Mouse (Mus musculus): ENCODE data around the gene Amph. TPM values are rescaled to one million over a fixed set of nuclear protein-coding genes. Genes with fewer than 3 reads are reported as not detected.

Amph gene
- polyA plus RNA-seq, 1 experiment = not detected

DNA sequence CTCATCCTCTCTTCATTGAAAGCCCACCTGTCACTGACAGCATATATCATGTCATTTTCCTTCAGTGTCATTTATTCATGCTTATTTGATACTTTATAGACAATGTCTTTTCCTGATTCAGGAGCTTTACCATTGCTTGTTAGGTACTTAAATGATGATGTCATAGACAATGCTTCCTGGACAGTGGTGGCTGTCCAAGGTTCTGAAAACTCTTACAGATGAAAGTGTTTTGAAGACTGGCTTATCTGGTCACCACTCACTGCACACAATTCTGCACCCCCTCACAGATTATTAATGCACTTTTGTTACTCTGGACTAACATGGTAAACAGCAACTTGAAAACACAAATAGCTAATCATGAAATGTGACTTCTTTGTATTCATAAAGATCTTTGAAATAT, 124.3 kb downstream of the Amph start:
- H3K79me3 ChIP-seq (ENCODE audit: low read depth) = no peaks in the 10 kb centered on the region
- H3K79me2 ChIP-seq (ENCODE audit: control insufficient read depth, insufficient read depth) = no peaks in the 10 kb centered on the region
- no peaks in the 10 kb centered on the region for H3K36me3 ChIP-seq (ENCODE audit: control insufficient read depth, insufficient read depth)
- no peak overlapping the region for H3ac ChIP-seq (ENCODE audit: control insufficient read depth, insufficient read length, low read depth)
- H3K27me3 ChIP-seq (ENCODE audit: control insufficient read depth, insufficient read depth, insufficient read length) = no peaks in the 10 kb centered on the region
- no peak overlapping the region for H3K4me3 ChIP-seq (ENCODE audit: insufficient read depth, poor library complexity, severe bottlenecking)
- TF ChIP-seq MYOD1 (IDR thresholded peaks at IDR 0.05; ENCODE audit: control insufficient read depth, insufficient read length, low read depth) (no peak), MAX (IDR thresholded peaks at IDR 0.05) (no peak), CEBPB (IDR thresholded peaks at IDR 0.05; ENCODE audit: low read depth) (no peak), USF1 (IDR thresholded peaks at IDR 0.05; ENCODE audit: low read depth) (no peak), FOSL1 (IDR thresholded peaks at IDR 0.05; ENCODE audit: insufficient read depth, low read length, poor library complexity, severe bottlenecking) (no peak), MYOG (IDR thresholded peaks at IDR 0.05; ENCODE audit: control insufficient read depth, extremely low read depth, insufficient read length) (no peak), CTCF (IDR thresholded peaks at IDR 0.05; ENCODE audit: control insufficient read depth, insufficient read depth, insufficient read length) (no peak)

DNA sequence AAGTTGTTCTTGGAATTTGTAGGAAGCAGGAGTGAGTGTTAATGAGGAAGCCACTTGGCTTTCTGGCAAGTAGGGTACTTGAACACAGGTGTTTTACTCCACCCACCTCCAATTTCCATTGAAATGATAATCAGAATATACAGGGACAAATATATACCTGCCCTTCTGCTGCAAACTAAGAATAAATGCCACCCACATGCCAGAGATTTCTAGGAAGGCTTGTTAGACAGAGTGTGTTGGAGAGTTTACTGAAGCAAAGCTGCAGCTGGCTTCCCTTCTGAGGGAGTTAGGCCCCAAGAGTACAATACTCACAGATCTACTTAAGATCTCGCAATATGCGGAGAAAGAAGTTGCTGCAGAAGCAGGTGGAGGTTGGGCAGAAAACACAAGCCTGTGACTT, 129.4 kb downstream of the Amph start:
- Histone ChIP-seq H3ac (ENCODE audit: control insufficient read depth, insufficient read length, low read depth) (no peak overlapping the region), H3K27me3 (ENCODE audit: control insufficient read depth, insufficient read depth, insufficient read length) (no peaks in the 10 kb centered on the region), H3K36me3 (ENCODE audit: control insufficient read depth, insufficient read depth) (no peaks in the 10 kb centered on the region), H3K79me2 (ENCODE audit: control insufficient read depth, insufficient read depth) (no peaks in the 10 kb centered on the region), H3K79me3 (ENCODE audit: low read depth) (no peaks in the 10 kb centered on the region), H3K4me3 (ENCODE audit: insufficient read depth, poor library complexity, severe bottlenecking) (no peak overlapping the region)
- no peak for TF ChIP-seq FOSL1 (IDR thresholded peaks at IDR 0.05; ENCODE audit: insufficient read depth, low read length, poor library complexity, severe bottlenecking)
- TF ChIP-seq MYOG (IDR thresholded peaks at IDR 0.05; ENCODE audit: control insufficient read depth, extremely low read depth, insufficient read length) = no peak
- TF ChIP-seq CEBPB (IDR thresholded peaks at IDR 0.05; ENCODE audit: low read depth) = no peak
- no peak for TF ChIP-seq MAX (IDR thresholded peaks at IDR 0.05)
- no peak for TF ChIP-seq USF1 (IDR thresholded peaks at IDR 0.05; ENCODE audit: low read depth)
- TF ChIP-seq CTCF (IDR thresholded peaks at IDR 0.05; ENCODE audit: control insufficient read depth, insufficient read depth, insufficient read length) = no peak
- no peak for TF ChIP-seq MYOD1 (IDR thresholded peaks at IDR 0.05; ENCODE audit: control insufficient read depth, insufficient read length, low read depth)

DNA sequence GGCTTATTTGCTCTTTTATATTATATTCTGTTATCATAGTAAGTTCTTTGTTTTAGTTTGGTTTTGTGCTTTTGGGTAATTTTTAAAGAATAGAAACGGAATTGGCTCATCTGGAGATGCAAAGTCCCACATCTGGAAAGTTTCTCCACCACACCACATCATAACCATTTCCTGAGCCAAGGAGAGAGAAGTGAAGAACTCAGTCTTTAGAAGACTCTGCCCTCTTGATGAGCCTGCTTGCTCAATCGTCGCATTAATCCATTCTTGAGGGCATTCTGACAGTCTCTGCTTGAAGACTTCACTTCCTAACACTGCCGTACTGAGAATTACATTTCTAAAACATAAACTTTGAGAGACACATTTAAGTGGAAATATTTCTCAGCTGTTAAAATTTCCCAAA, 133.9 kb downstream of the Amph start:
- H3K27me3 ChIP-seq (ENCODE audit: control insufficient read depth, insufficient read depth, insufficient read length) = no peaks in the 10 kb centered on the region
- no peaks in the 10 kb centered on the region for H3K79me2 ChIP-seq (ENCODE audit: control insufficient read depth, insufficient read depth)
- H3K36me3 ChIP-seq (ENCODE audit: control insufficient read depth, insufficient read depth) = no peaks in the 10 kb centered on the region
- TF ChIP-seq USF1 (IDR thresholded peaks at IDR 0.05; ENCODE audit: low read depth) = no peak
- no peak overlapping the region for H3K4me3 ChIP-seq (ENCODE audit: insufficient read depth, poor library complexity, severe bottlenecking)
- H3ac ChIP-seq (ENCODE audit: control insufficient read depth, insufficient read length, low read depth) = no peak overlapping the region
- no peaks in the 10 kb centered on the region for H3K79me3 ChIP-seq (ENCODE audit: low read depth)

DNA sequence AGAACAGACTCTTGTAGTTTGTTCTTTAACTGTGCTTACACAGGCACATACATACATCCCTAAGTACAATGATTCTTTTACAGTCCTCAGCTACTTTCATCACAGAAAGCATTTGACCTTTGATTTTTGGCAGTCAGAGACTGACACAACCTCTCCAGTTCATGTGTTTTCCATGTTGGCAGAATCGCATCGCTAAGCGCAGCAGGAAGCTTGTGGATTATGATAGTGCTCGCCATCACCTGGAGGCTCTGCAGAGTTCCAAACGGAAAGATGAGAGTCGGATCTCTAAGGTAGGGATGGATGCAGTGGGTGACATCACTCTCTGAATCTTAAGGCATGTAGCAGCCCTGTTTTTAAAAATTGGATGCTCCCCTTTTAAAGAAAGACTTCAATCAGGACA, 146.6 kb downstream of the Amph start:
- TF ChIP-seq FOSL1 (IDR thresholded peaks at IDR 0.05; ENCODE audit: insufficient read depth, low read length, poor library complexity, severe bottlenecking) (no peak), MYOG (IDR thresholded peaks at IDR 0.05; ENCODE audit: control insufficient read depth, extremely low read depth, insufficient read length) (no peak), CEBPB (IDR thresholded peaks at IDR 0.05; ENCODE audit: low read depth) (no peak), MAX (IDR thresholded peaks at IDR 0.05) (no peak), MYOD1 (IDR thresholded peaks at IDR 0.05; ENCODE audit: control insufficient read depth, insufficient read length, low read depth) (no peak), USF1 (IDR thresholded peaks at IDR 0.05; ENCODE audit: low read depth) (no peak), CTCF (IDR thresholded peaks at IDR 0.05; ENCODE audit: control insufficient read depth, insufficient read depth, insufficient read length) (no peak)
- Histone ChIP-seq H3ac (ENCODE audit: control insufficient read depth, insufficient read length, low read depth) (no peak overlapping the region), H3K4me3 (ENCODE audit: insufficient read depth, poor library complexity, severe bottlenecking) (no peak overlapping the region), H3K36me3 (ENCODE audit: control insufficient read depth, insufficient read depth) (no peaks in the 10 kb centered on the region), H3K79me2 (ENCODE audit: control insufficient read depth, insufficient read depth) (no peaks in the 10 kb centered on the region), H3K27me3 (ENCODE audit: control insufficient read depth, insufficient read depth, insufficient read length) (no peaks in the 10 kb centered on the region), H3K79me3 (ENCODE audit: low read depth) (no peaks in the 10 kb centered on the region)

DNA sequence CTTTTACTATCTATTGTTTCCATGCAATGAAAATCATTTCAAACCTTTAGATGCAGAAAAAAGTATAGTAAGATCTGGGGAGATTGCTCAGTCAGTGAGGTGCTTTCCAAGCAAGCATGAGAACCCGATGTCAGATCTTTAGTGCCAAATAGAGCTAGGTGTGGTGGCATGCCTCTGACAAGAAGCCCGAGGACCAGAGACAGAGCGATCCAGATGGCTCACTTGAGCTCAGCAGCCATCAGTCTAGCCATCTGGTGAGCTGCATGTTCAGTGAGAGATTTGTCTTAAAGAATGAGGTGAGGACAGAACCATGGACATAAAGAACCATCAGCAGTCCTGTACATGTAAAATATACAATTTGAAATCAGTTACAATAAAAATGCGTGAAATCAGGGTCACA, 149.1 kb downstream of the Amph start:
- Histone ChIP-seq H3K4me3 (ENCODE audit: insufficient read depth, poor library complexity, severe bottlenecking) (no peak overlapping the region), H3ac (ENCODE audit: control insufficient read depth, insufficient read length, low read depth) (no peak overlapping the region), H3K79me2 (ENCODE audit: control insufficient read depth, insufficient read depth) (no peaks in the 10 kb centered on the region), H3K79me3 (ENCODE audit: low read depth) (no peaks in the 10 kb centered on the region), H3K27me3 (ENCODE audit: control insufficient read depth, insufficient read depth, insufficient read length) (no peaks in the 10 kb centered on the region), H3K36me3 (ENCODE audit: control insufficient read depth, insufficient read depth) (no peaks in the 10 kb centered on the region)
- TF ChIP-seq CEBPB (IDR thresholded peaks at IDR 0.05; ENCODE audit: low read depth) (no peak), USF1 (IDR thresholded peaks at IDR 0.05; ENCODE audit: low read depth) (no peak), MAX (IDR thresholded peaks at IDR 0.05) (no peak), MYOD1 (IDR thresholded peaks at IDR 0.05; ENCODE audit: control insufficient read depth, insufficient read length, low read depth) (no peak), CTCF (IDR thresholded peaks at IDR 0.05; ENCODE audit: control insufficient read depth, insufficient read depth, insufficient read length) (no peak), MYOG (IDR thresholded peaks at IDR 0.05; ENCODE audit: control insufficient read depth, extremely low read depth, insufficient read length) (no peak), FOSL1 (IDR thresholded peaks at IDR 0.05; ENCODE audit: insufficient read depth, low read length, poor library complexity, severe bottlenecking) (no peak)

DNA sequence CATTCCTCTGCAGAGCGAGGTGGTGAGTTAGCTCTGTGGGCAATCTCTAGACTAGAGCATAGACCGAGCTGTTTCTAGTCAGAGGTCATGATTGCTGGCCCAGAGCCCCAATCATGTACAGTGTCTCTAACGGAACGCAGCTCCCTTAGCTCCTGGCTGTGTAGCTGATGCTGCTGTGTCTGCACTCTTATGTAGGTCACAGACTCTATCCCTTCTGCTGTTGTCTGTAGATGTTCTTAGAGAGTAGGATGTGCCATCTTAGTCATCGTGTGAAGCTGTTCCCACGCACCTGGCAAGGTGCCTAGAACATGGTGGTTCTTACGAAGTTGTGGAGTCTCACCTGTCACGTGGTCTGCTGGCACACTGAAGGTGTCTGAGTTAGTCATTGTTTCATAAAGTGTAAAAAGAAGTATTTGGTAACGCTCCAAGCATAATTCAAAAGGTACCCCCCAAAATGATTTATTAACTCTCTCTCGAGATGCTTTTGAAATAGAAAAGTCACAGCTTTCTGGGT, 153.9 kb downstream of the Amph start:
- Histone ChIP-seq H3K36me3 (ENCODE audit: control insufficient read depth, insufficient read depth) (no peaks in the 10 kb centered on the region), H3ac (ENCODE audit: control insufficient read depth, insufficient read length, low read depth) (no peak overlapping the region), H3K79me3 (ENCODE audit: low read depth) (no peaks in the 10 kb centered on the region), H3K27me3 (ENCODE audit: control insufficient read depth, insufficient read depth, insufficient read length) (no peaks in the 10 kb centered on the region), H3K79me2 (ENCODE audit: control insufficient read depth, insufficient read depth) (no peaks in the 10 kb centered on the region), H3K4me3 (ENCODE audit: insufficient read depth, poor library complexity, severe bottlenecking) (no peak overlapping the region)
- TF ChIP-seq MAX (IDR thresholded peaks at IDR 0.05) (no peak), FOSL1 (IDR thresholded peaks at IDR 0.05; ENCODE audit: insufficient read depth, low read length, poor library complexity, severe bottlenecking) (no peak), MYOD1 (IDR thresholded peaks at IDR 0.05; ENCODE audit: control insufficient read depth, insufficient read length, low read depth) (no peak), CEBPB (IDR thresholded peaks at IDR 0.05; ENCODE audit: low read depth) (no peak), USF1 (IDR thresholded peaks at IDR 0.05; ENCODE audit: low read depth) (no peak), MYOG (IDR thresholded peaks at IDR 0.05; ENCODE audit: control insufficient read depth, extremely low read depth, insufficient read length) (no peak), CTCF (IDR thresholded peaks at IDR 0.05; ENCODE audit: control insufficient read depth, insufficient read depth, insufficient read length) (no peak)
